Mouse (Mus musculus) kidney, adult 18-20 months (tissue): ENCODE data around the gene Pcmt1.
A peak's percentile ranks its signal among the peaks of the same experiment; 100 is the strongest.
"Not testable (repeated sequence)": the region's sequence is repeated elsewhere in the genome, so short reads cannot be mapped to it uniquely, and the experiment has no call there.

Experiments
- DNase-seq: peaks from one replicate; pipeline ENCODE4 v3.0.0; 2021

The Pcmt1 gene

DNA sequence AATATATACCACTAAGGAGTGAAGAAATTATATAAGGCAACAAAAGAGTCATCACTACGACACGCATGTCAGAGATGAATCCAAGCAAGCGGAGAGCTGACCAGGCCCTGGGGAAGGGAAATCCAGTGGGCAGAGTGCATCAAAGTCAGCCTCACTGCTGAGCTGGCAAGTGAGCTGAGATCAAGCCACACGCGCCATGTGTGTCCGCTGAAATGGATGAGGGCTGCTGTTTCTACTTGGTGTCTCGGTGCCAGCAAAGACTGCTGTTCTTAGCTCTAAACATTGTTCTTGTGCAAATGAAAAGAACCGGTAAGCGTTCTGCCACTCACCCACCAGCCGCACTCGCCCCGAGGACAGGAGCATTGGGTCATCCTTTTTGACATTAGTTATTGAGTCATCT, 40.6 kb downstream of the Pcmt1 start:
- DNase-seq, result no peak

DNA sequence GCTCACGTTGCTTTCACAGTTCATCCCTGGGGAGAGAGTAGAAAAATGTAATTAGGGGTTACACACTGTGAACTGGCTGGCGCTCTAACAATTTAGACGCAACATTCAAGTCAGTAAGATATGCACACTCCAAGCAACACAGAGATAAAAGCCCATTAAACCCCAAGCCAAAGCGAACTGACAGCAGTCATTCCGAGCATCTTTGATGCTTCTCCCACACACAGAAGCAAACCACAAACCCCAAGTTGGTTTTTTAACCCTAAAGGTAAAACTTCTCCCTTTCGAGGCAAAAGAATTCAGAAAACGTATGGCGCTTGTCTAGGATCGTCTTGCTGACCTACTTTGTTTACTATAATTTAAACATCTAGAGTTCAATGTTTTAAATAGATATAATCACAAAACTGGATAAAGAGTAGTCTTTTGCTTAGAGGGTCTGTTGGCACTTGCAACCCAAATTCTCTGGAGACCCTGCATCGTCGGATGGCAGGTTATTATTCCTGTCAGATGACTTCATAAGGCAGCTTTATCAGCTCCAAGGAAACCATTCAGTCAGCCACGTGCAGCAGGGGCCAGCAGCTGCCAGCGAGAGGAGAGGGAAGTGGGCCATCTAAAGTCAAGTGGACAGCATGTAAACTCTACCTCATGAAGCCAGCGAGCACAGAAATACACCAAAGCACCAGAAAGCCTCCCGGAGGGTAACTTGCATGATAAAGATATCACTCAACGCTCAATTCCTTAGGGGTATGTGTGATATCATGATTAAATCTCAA, 49.8 kb downstream of the Pcmt1 start:
- DNase-seq, result no peak

DNA sequence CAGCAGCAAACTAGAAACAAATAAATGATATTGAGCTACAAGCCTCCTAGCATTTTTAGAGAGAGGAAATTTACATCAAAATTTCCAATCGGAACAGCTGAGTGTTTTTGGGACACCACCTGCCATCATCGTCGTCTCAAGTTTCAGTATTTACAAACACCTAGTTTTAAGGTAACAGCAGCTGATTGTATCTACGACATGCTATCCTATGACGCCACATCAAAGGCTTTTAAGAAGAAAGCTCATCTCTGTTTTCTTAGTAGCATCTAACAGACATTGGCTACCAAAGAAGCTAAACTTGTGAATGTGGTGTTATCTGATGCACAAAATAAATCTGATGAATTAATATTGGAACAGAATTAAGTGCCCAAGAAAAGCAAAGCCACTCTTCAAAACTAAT, 50.6 kb downstream of the Pcmt1 start:
- no peak for DNase-seq

DNA sequence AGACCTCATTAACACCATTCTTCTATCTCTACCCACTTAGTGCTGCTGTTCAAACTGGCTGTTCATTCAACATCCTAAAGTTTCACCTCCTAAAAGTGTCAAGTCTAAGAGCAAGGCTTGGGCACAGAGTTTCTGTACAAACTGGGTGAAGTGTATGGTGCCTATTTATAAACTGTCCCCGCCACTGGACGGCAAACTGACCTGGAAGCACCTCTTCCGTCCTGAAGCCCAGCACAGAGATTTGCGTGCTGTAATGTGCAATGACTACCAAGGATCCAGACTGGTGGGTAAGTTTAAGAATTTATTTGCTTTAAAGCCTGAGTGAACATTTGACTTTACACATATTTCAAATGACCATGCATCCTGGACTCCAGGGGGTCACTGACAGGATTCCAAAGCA, 51.8 kb downstream of the Pcmt1 start:
- no peak for DNase-seq

DNA sequence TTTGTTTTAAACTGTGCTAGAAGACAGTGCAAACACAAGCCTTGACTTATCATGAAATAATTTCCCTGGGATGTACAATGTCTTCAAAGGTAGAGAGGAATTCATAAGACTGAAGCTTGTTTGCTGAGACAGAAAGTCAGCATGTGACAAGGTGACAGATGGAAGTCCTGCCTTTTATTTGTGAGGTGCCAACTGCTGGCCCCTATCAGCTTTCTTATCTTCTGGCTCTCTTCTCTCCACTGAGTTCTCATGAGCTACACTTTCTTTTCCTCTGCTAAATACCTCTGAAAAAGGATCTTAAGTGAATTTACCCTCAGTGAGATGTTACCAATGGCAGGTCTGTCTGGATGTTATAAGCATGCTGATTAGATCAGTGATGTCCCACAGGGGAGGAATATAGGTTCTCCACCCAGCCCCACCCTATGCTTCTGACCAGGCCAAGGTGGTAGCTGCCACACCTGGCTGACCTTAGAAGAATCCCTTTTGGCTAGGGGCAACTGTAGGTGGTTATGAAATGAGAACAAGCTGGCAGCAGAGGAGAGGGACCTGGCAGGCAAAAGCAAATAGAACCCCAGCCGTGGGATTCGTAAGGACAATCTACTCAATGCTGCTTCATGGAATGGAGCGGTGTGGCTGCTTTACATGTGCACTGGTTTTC, 56.9 kb downstream of the Pcmt1 start:
- no peak for DNase-seq

DNA sequence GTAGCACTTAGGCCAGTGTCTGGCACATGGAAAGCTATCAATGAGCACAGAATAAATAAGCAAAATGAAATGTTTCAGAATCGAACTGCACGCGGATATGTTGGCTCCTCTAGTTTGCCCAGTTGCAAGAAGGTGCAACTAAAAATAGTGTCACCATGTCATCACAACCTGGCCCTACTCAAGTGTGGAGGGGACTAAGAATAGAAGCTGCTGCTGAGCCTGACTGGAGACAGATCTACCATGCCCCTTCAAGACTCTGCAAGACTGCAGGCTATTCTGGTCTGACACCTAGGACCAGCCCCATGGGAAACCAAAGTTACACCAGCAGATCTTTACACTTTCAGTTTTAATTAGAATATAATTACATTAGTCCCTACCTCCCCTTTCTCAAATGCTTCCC, 58.6 kb downstream of the Pcmt1 start:
- no peak for DNase-seq

DNA sequence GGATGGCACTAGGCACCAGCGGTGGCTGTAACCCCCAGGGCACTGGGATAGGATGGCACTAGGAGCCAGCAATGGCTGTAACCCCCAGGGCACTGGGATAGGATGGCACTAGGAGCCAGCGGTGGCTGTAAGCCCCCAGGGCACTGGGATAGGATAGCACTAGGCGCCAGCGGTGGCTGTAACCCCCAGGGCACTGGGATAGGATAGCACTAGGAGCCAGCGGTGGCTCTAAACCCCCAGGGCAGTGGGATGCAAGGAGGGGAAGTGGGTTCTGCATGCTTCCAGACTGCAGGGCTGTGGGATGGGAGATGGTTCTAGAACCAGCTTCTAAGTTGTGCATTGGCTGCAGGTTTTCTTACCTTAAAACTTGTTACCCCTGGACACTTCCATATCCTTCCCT, 60.2 kb downstream of the Pcmt1 start:
- DNase-seq, result no peak

DNA sequence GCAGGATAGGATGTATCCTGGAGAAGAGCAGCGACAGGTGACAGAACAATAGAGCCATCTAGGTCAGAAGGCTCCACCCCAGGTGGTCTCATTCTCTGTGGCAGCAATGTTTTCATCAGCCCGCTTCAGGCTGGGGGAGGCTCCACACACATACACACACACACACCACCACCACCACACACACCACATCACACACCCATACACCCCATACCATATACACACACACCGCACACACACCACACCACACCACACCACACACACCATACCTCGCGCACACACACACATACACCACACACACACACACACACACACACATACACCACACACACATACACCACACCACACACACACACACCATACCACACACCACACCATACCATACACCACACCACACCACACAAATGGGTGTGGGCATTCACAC, 61.1 kb downstream of the Pcmt1 start:
- DNase-seq, result no peak

DNA sequence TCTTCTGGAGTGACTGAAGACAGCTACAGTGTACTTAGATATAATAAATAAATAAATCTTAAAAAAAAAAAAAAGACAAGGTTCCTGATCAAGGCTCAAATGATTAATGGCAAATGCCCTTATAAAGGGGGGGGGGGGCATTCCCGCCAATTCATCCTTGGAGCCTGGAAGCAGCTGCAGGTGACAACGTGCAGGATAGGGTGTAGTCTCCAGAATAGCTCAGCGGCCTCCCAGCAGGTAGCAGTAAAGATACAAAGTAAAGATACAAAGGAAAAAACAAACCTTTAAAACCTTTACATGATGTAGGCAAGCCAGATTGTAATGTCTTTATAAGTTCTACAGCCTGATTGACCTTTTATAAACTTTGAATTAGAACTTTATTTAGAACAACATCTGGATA, 63.4 kb downstream of the Pcmt1 start:
- not testable (repeated sequence) for DNase-seq

DNA sequence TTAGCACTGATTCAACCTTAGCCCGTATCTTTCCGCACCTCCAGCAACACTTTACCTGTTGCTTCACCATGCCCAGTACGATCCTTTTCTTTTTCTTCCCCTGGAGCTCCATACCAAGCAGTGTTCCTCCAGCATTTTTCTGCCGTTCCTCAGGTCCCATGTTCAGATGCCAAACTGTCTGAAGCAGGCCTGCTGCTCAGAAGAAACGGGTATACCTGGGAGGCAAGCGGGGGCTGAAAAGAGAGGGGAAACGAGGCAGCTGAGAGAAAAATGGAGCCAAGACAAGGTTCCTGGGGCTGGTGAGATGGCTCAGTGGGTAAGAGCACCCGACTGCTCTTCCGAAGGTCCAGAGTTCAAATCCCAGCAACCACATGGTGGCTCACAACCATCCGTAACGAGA, 63.8 kb downstream of the Pcmt1 start:
- DNase-seq, result not testable (repeated sequence)

DNA sequence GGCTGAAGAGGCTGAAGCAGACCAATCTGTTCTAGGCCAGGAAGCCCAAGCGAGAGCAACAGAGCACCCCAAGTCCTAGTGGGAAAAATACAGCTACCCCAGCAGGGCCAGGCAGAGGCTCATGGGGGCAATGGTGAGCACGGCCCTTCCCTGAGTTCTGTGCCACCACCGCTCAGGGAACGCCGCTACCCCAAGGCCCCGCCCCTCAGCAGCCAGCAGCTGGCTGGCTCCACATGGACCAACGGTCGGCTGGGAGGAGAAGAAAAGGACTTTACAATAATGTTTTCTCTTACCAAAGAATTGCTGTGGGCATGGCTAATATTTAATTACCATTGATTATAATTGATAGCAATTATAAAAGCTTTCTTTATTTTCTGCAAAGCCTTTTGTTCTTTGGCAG, 66.1 kb downstream of the Pcmt1 start:
- DNase-seq, result no peak

DNA sequence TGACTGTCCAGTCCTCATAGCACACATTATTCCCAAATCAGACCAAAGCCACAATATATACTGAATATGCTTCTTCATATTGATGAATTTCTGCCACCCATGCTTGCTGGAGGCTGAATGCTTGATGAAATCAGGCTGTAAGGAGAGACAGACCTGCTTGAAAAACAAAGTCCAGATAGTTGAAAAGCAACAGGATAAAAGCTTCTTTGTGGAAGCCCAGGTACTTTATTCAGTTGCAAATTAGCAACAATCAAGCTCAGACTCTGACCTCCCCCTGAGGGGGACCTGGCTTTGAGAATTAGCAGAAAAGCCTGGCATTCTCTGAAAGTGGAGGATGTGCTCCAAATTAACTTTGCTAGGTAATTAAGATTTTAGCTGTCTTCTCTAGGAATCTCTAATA, 68.7 kb downstream of the Pcmt1 start:
- DNase-seq, result not testable (repeated sequence)

DNA sequence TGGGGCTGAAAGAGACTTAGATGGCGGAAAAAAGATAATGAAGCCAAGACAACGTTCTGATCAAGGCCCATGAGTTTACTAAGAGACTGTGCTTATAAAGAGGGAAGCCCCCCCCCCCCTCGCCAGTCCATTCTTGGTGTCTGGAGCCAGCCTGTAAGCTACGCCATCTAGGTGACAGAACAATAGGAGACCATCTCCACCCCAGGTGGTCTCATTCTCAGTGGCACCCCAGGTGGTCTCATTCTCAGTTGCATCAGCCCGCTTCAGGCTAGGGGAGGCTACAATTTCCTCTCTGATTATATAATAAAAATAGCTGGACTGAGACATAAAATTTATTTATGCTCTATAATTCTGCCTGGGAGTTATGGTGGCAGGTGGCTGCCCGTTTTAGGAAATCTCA, 69.3 kb downstream of the Pcmt1 start:
- no peak for DNase-seq

DNA sequence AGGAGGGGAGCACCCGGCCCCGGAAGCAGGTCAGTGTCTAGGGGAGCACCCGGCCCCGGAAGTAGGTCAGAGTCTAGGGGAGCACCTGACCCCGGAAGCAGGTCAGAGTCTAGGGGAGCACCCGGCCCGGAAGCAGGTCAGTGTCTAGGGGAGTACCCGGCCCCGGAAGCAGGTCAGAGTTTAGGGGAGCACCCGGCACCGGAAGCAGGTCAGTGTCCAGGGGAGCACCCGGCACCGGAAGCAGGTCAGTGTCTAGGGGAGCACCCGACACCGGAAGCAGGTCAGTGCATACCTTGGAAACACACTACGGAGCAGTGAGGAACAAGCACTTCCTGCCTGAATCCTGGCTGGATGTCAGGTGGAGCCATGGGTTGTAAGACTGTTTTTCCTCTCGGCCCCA, 72.3 kb downstream of the Pcmt1 start:
- DNase-seq, result no peak

DNA sequence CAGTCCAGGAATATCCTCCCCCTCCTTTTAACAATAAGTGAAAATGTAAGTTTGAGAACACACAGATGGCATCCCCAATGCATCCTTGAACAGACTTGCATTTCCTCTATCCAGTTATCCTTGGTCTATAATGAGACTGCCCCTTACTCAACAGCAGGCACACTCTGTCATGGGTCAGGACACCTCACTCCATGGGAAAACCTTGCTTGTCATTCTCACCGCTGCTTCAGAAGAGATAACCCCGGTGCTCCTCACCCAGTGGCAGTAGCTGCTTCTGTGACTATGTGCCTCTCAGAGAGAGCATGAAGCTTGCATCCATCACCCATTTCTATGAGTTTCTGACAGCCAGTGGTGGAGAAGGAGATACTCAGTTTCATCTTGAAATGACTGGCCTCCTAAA, 74.5 kb downstream of the Pcmt1 start:
- DNase-seq, result no peak

DNA sequence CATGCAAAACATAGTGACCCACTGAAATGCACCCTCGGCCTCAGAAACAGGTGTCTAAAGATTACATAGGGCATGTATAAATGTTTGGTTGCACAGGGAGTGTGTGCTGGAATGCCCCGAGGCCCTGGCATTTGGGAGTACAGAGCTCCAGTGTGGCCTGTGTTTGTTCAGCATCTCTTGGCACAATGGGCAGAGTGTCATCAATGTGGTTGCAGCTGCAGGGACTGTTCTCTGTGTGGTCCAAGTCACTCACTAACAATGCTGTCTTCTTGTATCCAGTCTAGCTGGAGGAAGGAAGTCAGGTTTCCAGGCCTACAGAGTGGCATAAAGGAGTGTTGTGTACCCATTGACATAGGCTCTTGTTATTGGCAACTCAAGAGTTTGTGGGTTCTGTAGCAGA, 75.8 kb downstream of the Pcmt1 start:
- DNase-seq, result no peak

DNA sequence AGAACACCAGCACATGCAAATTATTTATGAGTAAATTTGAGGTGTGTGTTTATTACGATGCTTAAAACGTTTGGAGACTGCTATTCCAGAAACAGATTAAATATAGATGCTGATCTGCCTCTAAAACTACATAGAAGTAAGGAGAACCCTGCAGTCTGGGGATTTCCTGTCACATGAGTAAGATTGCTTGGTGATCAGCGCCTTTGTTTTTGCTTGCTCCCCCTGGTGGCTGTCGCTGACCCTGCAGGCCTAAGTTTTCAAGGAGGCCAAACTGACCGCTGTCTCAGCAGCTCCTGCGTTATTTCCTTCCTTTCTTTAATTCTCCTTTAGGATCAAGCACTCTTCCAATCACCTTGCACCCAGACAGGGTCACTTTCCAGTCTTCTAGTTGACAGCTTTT, 80.3 kb downstream of the Pcmt1 start:
- DNase-seq, result peak; percentile 83

DNA sequence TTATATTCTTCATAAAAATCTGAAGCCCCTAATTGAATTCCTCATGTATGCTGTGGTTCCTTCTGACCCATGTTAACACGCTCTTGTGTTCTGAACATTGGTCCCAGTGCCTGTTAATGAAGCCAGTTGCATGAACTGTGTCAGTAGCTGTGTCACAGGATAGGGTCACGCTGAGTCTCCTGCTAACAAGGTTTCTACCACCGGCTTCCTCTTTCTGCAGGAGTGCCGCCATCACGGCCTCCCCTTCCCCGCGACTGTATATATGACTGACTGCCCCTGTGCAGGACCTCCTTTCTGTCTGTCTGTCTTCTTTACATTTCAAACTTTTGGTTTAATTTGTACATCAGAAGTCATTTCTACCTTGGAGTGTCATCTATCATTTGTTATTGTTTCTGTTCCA, 82.8 kb downstream of the Pcmt1 start:
- no peak for DNase-seq

DNA sequence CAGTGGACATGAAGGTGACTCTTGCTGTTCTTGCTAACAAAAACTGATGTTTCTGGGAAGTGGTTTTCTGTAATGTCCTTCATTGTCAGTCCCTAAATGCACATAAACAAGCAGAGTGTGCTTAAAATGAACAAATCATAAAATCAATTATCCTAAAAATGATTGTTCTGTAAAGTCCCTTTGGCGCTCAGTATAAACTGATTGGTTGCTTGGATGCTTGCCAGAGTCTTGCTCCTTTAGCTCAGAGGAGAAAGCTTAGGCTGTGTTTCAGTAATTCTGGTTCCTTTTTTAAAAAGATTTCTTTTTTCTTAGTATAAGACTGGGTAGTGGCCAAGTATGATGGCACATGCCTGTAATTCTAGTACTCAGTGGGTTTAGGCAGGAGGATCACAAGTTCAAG, 84.7 kb downstream of the Pcmt1 start:
- DNase-seq, result no peak

DNA sequence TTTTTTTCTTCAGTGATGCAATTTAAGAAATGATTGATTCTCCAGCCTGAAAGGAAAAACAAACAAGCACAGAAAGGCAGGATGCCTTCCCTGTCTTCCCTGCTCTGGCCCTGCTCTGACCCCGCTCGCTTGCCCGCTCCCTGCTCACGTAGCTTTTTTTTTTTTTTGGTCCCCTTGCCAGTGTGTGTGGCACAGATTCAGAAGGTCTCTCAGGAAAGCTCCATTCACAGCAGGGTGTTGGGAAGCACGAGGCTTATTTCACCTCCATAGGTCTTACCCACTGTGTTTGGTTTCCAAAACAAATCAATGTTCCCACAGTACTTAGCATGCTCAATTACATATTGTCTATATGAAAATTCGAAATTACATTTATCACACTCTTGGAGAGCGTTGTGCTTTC, 86.1 kb downstream of the Pcmt1 start:
- no peak for DNase-seq

DNA sequence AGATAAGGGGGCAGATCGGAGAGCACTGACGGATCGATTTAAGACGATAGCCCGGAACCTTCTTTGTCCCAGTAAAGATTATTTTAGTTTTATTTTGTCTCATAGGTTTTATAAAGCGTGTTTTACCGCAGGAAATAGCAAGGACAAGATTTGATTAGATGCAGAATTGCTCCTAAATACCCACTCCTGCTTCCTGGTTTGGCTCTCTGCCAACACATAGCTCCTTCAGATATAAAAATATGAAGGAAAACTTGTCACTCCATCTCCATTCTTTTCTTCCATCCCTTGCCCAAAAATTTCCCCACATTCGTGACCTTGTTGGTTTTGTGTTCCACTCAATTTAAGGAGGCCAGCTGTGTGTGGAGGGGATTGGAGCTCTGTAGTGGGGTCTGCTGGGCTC, 90.1 kb downstream of the Pcmt1 start:
- no peak for DNase-seq

DNA sequence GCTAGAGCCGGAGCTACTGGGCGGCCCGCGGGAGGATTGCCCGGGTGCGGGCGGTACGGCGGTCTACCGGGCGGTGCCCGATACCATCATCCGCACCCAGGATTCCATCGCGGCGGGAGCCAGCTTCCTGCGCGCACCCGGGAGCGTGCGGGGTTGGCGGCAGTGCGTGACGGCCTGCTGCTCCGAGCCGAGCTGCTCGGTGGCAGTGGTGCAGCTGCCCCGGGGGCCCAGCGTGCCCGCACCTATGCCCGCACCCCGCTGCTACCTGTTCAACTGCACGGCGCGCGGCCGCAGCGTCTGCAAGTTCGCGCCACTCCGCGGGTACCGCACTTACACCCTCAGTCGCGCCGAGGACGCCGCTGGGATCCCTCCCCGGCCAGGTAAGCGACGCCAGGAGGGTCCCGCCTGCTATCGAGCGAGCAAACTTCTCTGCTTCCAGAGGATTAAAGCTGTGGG, 90.7 kb downstream of the Pcmt1 start:
- DNase-seq, result no peak

DNA sequence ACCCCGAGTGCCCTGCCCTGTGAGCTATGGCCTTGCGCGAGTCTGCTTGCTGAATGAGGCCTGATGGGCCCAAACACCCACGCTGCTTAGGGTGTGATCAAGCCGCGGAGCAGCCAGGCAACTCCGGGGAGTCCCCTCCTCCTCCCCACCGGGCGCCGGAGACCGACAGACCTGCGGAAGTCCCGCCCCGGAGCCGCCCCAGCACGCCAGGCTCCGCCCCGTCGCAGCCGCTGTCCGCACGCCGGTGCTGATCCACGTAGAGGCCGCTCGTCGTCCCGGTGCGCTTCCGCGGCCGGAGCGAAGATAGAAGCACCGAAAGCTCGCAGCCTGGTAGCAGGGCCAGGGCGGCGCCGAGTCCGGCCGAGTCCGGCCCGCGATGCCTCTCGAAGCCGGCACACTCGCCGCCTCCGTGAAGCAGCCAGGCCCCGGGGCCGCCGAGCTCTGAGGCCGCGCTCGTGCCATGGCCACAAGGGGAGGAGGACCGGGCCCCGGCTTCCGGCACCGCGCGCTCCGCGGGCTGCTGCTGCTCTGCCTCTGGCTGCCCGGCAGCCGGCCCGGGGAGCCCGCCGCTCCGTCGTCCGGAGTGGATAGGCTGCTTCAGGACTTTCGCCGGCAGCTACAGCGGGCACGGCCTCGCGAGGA, 91.2 kb downstream of the Pcmt1 start, which contains the start of gene Lrp11:
Lrp11 (plus strand) TSS at position 209 of the 642 bp plus-strand sequence.
- DNase-seq, result peak; percentile 95

DNA sequence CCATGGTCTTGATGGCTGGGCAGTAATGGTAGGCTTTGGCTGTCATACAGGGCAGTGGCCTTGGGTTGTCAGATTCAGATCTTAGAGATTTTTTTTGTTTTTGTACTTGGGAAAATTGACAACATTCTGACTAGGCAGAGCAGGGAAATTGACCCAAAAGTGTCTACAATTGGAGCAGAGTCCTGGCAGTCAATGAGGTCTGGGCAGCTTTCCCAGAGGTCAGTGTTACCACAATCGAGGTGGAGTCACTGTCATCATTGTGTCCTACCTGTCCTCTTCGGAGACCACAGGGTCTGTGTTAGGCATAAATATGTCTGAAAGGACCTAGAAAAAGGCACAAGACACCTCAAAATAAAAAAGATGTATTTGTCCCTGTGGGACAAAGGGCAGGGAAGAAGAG, 94.2 kb downstream of the Pcmt1 start:
- DNase-seq, result no peak
